Mouse (Mus musculus) kidney, adult 2 months (tissue): Measurements from ENCODE around the gene Erbb4. TPM values are rescaled to one million over a fixed set of nuclear protein-coding genes. Genes with fewer than 3 reads are reported as not detected.

Experiments
- DNase-seq: peaks from one replicate; pipeline ENCODE4 v3.0.0; 2021
- H3K27ac ChIP-seq: fragments of 200-500 bp; 2 replicates; pipeline ENCODE4 v1.5.1; 2012; ENCODE audit warnings: low read depth, low read length, control low read depth, inconsistent platforms; ENCODE audit not compliant: insufficient read depth
- H3K27me3 ChIP-seq: fragments of 200-500 bp; replicated peaks from 2 replicates; pipeline ENCODE4 v1.6.1; 2012; ENCODE audit warnings: mild to moderate bottlenecking, moderate library complexity, low read length, inconsistent platforms; ENCODE audit not compliant: control insufficient read depth, insufficient read depth
- H3K36me3 ChIP-seq: fragments of 200-500 bp; 2 replicates; pipeline ENCODE4 v1.6.1; 2012; ENCODE audit warnings: mild to moderate bottlenecking, moderate library complexity, low read length, inconsistent platforms; ENCODE audit not compliant: control insufficient read depth, insufficient read depth
- H3K4me1 ChIP-seq: fragments of 200-500 bp; 2 replicates; pipeline ENCODE4 v1.6.1; 2011; ENCODE audit warnings: low read length; ENCODE audit not compliant: control insufficient read depth, insufficient read depth
- H3K4me3 ChIP-seq: fragments of 200-500 bp; 2 replicates; pipeline ENCODE4 v1.5.1; 2011; ENCODE audit warnings: mild to moderate bottlenecking, low read depth, low read length, control low read depth; ENCODE audit not compliant: insufficient read depth
- CTCF ChIP-seq: fragments of 200-500 bp; conservative IDR thresholded peaks from 2 replicates; pipeline ENCODE4 v1.5.1; 2011; ENCODE audit warnings: low read depth, mild to moderate bottlenecking, control low read depth, low read length, moderate library complexity, mixed read lengths; ENCODE audit not compliant: insufficient read depth, insufficient read length
- POLR2A ChIP-seq: fragments of 200-500 bp; IDR thresholded peaks from one replicate; pipeline ENCODE4 v1.6.1; 2011; ENCODE audit warnings: low read depth, low read length, control low read depth
- WGBS: fragments of 180-500 bp; shearing (Covaris S2); methylation state at CpG from one replicate; pipeline ENCODE4 v1.1.7; 2018; 5-methylcytosine and 5-hydroxymethylcytosine counted together
- polyA plus RNA-seq: library from polyadenylated mRNA; depleted of rRNA; stranded (reverse); fragments of >200 nt; gene quantifications from 2 replicates; pipeline ENCODE4 v1.2.3, GENCODE M21; 2012; rRNA removed

The Erbb4 gene
- 1.8 and 1.9 TPM in 2 replicates for polyA plus RNA-seq

DNA sequence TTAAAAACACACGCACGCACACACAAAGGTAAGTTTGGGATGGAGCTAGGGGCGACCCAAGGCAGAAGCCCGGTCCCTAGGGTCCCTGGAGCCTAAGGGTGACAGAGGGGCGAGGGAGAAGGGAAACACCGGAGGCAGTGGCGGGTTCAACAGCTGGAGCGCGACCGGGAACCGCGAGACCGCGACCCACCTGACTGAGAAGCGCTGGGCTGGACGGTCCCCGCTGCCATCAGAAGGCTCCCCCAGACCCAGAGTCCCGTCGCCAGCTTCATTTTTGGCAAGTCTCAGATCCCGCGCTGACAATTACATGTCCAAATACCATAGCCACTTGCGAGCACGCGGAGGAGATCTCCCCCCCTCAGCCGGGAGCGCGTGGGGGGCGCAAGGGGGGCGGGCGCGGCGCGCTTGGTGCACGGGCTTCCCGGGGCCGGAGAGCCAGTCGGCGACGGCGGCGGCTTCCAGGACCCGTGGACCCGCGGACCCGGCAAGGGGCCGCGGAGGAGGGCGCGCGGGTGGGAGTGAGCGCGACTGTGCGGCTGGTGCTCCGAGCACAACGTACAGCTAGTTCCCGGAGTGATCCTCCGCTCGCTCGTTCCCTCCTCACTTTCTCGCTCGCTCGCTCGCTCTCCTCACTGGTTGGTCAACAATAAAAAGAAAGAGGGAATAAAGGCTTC lies at the start of gene Erbb4:
Erbb4 (minus strand) TSS at position 575 of the 674 bp plus-strand sequence.
- peak; percentile 16 for DNase-seq
- 2% methylated on average over 63 of the region's 63 CpGs for WGBS
- Histone ChIP-seq H3K4me1 (no peaks in the 10 kb centered on the region; the same call in 1 of the 2 replicates), H3K27me3 (no peaks in the 10 kb centered on the region), H3K4me3 (peak within 1 kb of the TSS; percentile 61), H3K36me3 (no peaks in the 10 kb centered on the region), H3K27ac (peak within 1 kb of the TSS; percentile 87)
- TF ChIP-seq CTCF, result no peak
- TF ChIP-seq POLR2A, result no peak

DNA sequence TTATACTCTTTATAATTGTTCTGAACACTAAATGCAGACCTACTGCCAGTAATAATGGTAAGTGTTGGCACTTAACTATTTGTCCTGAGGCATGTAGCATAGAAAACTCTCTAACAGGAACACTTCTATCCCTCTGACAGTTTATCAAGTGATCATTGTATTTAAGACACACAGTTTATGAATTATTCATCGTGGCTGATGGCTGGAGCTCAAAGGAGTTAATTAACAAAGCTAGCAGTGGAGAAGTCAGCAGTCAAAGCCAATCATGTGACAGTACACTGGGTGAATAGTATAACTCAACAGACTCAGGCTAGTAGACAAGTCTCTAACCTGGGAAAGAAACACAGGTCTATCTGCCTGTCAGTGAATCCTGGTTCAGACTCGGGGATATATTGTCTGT lies 49.5 kb upstream of the Erbb4 start:
- 67% methylated on average over 2 of the region's 2 CpGs for WGBS
- H3K36me3 ChIP-seq, result no peaks in the 10 kb centered on the region

DNA sequence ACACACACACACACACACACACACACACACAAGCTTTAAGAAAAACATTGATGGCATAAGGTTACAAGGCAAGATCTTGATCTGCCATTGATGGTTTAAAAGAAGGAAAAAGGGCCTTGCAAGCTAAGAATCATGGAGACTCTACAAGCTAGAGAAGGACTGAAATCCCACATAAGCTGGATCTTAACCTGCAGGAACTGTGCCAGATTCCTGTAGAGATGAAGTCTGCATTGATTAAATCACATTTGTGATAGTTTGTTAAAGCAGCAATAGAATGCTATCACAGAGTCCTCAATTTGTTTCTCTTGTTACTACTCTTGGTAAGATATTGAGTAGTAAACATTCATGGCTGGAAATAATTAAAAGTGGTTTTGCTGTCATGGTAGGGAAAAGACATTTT lies 33.5 kb upstream of the Erbb4 start:
- TF ChIP-seq POLR2A (no peak), CTCF (no peak)
- Histone ChIP-seq H3K36me3 (no peaks in the 10 kb centered on the region), H3K27ac (no peak overlapping the region), H3K27me3 (no peaks in the 10 kb centered on the region), H3K4me1 (no peaks in the 10 kb centered on the region), H3K4me3 (no peak overlapping the region)
- no peak for DNase-seq

More for the DNA sequence above, 49.5 kb upstream of the Erbb4 start:
- H3K27ac ChIP-seq, result no peak overlapping the region
- no peak for DNase-seq
- no peak for TF ChIP-seq CTCF
- no peak for TF ChIP-seq POLR2A
- H3K27me3 ChIP-seq, result no peaks in the 10 kb centered on the region
- no peak overlapping the region for H3K4me3 ChIP-seq
- H3K4me1 ChIP-seq, result no peaks in the 10 kb centered on the region

DNA sequence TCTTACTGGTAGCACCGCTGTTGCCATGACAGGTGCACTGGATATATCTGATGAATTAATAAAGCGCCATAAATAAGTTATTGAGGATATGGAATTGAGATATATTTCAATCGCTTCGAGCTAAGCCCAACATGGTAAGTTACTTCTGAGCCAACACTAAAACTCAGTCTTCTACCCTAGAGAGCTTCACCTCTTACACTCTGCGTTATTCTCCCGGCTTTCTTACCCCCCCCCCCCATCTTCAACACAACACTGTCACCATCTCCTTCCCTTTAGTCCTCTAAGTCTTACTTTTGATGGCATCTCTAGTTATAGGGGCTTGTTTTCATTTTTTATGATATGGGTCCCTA lies 31.6 kb upstream of the Erbb4 start:
- no peaks in the 10 kb centered on the region for H3K4me1 ChIP-seq
- WGBS, result 51% methylated on average over 6 of the region's 6 CpGs
- no peak overlapping the region for H3K4me3 ChIP-seq
- no peak for TF ChIP-seq POLR2A
- no peak for TF ChIP-seq CTCF
- DNase-seq, result no peak
- H3K27me3 ChIP-seq, result no peaks in the 10 kb centered on the region
- no peak overlapping the region for H3K27ac ChIP-seq
- H3K36me3 ChIP-seq, result no peaks in the 10 kb centered on the region

DNA sequence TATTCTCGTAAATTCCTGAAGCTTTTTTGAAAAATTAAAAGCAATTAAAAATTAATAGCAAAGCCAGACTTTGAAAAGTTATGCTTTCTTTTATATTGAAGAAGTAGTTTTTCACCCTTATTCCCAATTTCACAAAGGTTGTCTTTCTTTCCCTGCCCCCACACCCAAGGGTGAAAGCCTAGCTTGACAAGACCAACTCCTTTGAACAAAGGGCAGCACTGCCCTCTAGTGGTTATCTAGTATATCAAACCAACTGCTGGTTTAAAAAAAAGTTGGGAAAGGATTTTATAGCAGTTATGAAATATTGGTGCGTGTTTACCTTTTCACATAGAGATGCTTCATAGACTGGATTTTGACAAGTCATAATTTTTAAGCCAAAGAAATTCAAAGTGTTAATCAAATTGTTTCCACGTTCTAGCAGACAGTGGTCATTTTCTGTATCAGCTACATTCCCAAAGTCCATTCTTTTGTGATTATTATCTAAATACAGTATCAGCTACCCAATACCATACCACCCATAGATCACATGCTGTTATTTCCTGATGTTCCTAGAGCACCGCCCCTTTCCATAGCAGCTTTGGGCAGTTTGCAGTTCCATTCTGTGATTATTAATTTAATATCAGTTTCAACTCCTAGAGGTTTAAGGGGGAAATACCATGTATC lies 31.1 kb upstream of the Erbb4 start:
- H3K27me3 ChIP-seq, result no peaks in the 10 kb centered on the region
- H3K27ac ChIP-seq, result no peak overlapping the region
- 34% methylated on average over 4 of the region's 4 CpGs for WGBS
- TF ChIP-seq POLR2A (no peak), CTCF (peak; percentile 55)
- no peaks in the 10 kb centered on the region for H3K4me1 ChIP-seq
- no peaks in the 10 kb centered on the region for H3K36me3 ChIP-seq
- DNase-seq, result peak; percentile 67
- H3K4me3 ChIP-seq, result no peak overlapping the region

DNA sequence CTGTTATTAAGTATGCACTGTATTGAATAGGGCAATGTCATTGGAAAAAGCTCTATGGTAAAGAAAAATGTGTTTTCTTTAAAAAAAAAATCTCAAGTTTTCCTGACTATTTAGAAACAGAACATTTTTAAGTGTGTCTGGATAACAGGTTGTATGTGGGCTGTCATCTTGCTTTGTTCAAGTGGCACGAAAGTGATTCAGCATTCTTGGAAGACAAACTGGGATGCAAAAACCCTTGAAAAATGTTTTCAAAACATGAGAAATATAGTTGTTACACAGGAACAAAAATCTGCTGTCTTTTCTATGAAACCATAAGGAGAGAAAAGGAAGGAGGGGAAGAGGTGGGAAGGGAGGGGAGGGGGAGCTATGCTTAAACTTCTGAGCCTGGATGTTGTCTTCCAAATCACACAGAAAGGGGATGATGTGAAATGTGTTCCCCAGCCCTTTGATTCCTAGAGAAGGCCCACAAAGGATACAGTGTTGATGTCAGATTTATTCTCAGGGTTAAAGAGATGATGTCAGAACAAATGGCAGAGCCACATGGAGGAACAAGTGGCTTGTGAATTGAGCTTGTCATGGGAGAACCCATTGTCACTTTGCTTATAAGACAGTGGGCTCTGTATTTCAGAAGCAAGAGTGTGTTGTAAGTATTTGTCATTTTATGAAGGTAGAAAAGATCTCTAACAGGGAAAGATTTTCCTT lies 16.4 kb upstream of the Erbb4 start:
- TF ChIP-seq POLR2A (no peak), CTCF (no peak)
- Histone ChIP-seq H3K27ac (no peak overlapping the region), H3K36me3 (no peaks in the 10 kb centered on the region), H3K27me3 (no peaks in the 10 kb centered on the region), H3K4me1 (no peaks in the 10 kb centered on the region), H3K4me3 (no peak overlapping the region)
- no peak for DNase-seq
- 94% methylated on average over 1 of the region's 1 CpGs for WGBS
